17 mouse cellular contexts compared by ENCODE assay signal in genomic region chr9:105313250-105313649, GRCm38 (mm10).
DNase-seq lines count a peak whose midpoint lies in the region; ATAC-seq and TF ChIP-seq lines count a peak whose summit lies in the region.
"Had no signal": no experiment of that assay in that cellular context is flagged by ENCODE, and none has a peak within 500 bp of the region (broad histone marks: within the 10 kb centered on the region; RNA-seq: fewer than 3 reads in every experiment).

No protein-coding gene starts in this region.

- no peak overlapping the region for H3K4me2 ChIP-seq in embryonic facial prominence, embryonic 14.5 days (ENCODE audit: low read depth, low read length)
- no peak overlapping the region for H3K4me2 ChIP-seq in neural tube, embryonic 13.5 days
- H3K4me2 ChIP-seq in kidney, embryonic 16.5 days (replicated peaks; ENCODE audit: low read depth, low read length), result no peak overlapping the region
- H3K4me2 ChIP-seq: embryonic facial prominence, embryonic 13.5 days; limb, embryonic 15.5 days had no signal

- H3K4me1 ChIP-seq in embryonic facial prominence, embryonic 14.5 days (ENCODE audit: control insufficient read depth, insufficient read depth, low read length), result no peaks in the 10 kb centered on the region
- no peaks in the 10 kb centered on the region for H3K4me1 ChIP-seq in embryonic facial prominence, embryonic 10.5 days
- peaks cover 48% of the 10 kb centered on the region for H3K4me1 ChIP-seq in neural tube, embryonic 13.5 days (replicated peaks)
- no peaks in the 10 kb centered on the region for H3K4me1 ChIP-seq in lung, adult 2 months (ENCODE audit: control insufficient read depth, insufficient read depth, low read length)
- H3K4me1 ChIP-seq in kidney, embryonic 16.5 days (ENCODE audit: insufficient read depth, low read length), result no peaks in the 10 kb centered on the region
- H3K4me1 ChIP-seq: embryonic facial prominence, embryonic 13.5 days; limb, embryonic 15.5 days had no signal

- 62% methylated on average over 10 of the region's 10 CpGs for WGBS in embryonic facial prominence, embryonic 14.5 days
- 82% methylated on average over 10 of the region's 10 CpGs for WGBS in embryonic facial prominence, embryonic 10.5 days
- WGBS in neural tube, embryonic 13.5 days, result 40% methylated on average over 10 of the region's 10 CpGs
- WGBS in lung, adult 2 months, result 79% methylated on average over 10 of the region's 10 CpGs
- 76% methylated on average over 10 of the region's 10 CpGs for WGBS in kidney, embryonic 16.5 days

- TF ChIP-seq POLR2A in lung, adult 2 months (IDR thresholded peaks at IDR 0.05; ENCODE audit: borderline replicate concordance, extremely low read depth, low read depth, low read length), result no peak

- peak; percentile 41; the same call in 1 of the 2 replicates for ATAC-seq in embryonic facial prominence, embryonic 14.5 days (ENCODE audit: low read depth)
- ATAC-seq in neural tube, embryonic 13.5 days (ENCODE audit: low read depth), result peak; percentile 77; the same call in 1 of the 2 replicates
- ATAC-seq in kidney, embryonic 16.5 days (ENCODE audit: low FRiP score, low TSS enrichment), result no peak
- ATAC-seq: intestine, postnatal 0 days had no signal

- no peak for TF ChIP-seq CTCF in lung, adult 2 months (IDR thresholded peaks at IDR 0.05; ENCODE audit: insufficient read depth, low read length)

- no peak overlapping the region for H3K4me3 ChIP-seq in embryonic facial prominence, embryonic 14.5 days (ENCODE audit: low read depth, low read length)
- H3K4me3 ChIP-seq in embryonic facial prominence, embryonic 10.5 days, result no peak overlapping the region
- H3K4me3 ChIP-seq in neural tube, embryonic 13.5 days, result no peak overlapping the region
- no peak overlapping the region for H3K4me3 ChIP-seq in lung, adult 2 months (replicated peaks; ENCODE audit: extremely low read depth, low read depth, low read length)
- no peak overlapping the region for H3K4me3 ChIP-seq in kidney, embryonic 16.5 days (ENCODE audit: low read length)
- H3K4me3 ChIP-seq: embryonic facial prominence, embryonic 13.5 days; limb, embryonic 15.5 days had no signal

- H3K36me3 ChIP-seq in embryonic facial prominence, embryonic 14.5 days (ENCODE audit: control insufficient read depth, insufficient read depth, low read length), result no peaks in the 10 kb centered on the region
- no peaks in the 10 kb centered on the region for H3K36me3 ChIP-seq in embryonic facial prominence, embryonic 10.5 days (replicated peaks)
- H3K36me3 ChIP-seq in neural tube, embryonic 13.5 days, result no peaks in the 10 kb centered on the region
- no peaks in the 10 kb centered on the region for H3K36me3 ChIP-seq in kidney, embryonic 16.5 days (ENCODE audit: insufficient read depth, low read length)
- H3K36me3 ChIP-seq: embryonic facial prominence, embryonic 13.5 days; limb, embryonic 15.5 days had no signal

- no peak overlapping the region for H3K27ac ChIP-seq in embryonic facial prominence, embryonic 14.5 days (replicated peaks; ENCODE audit: low read depth, low read length)
- no peak overlapping the region for H3K27ac ChIP-seq in embryonic facial prominence, embryonic 10.5 days (replicated peaks)
- peak overlapping the region; percentile 76 for H3K27ac ChIP-seq in neural tube, embryonic 13.5 days (replicated peaks)
- H3K27ac ChIP-seq in kidney, embryonic 16.5 days (ENCODE audit: low read length), result no peak overlapping the region
- H3K27ac ChIP-seq: embryonic facial prominence, embryonic 13.5 days; limb, embryonic 15.5 days had no signal

- no peaks in the 10 kb centered on the region for H3K9me3 ChIP-seq in embryonic facial prominence, embryonic 14.5 days (ENCODE audit: control insufficient read depth, low read length)
- no peaks in the 10 kb centered on the region for H3K9me3 ChIP-seq in embryonic facial prominence, embryonic 10.5 days
- no peaks in the 10 kb centered on the region for H3K9me3 ChIP-seq in neural tube, embryonic 13.5 days
- H3K9me3 ChIP-seq in kidney, embryonic 16.5 days (ENCODE audit: low read length), result no peaks in the 10 kb centered on the region
- H3K9me3 ChIP-seq: embryonic facial prominence, embryonic 13.5 days; limb, embryonic 15.5 days had no signal

- DNase-seq in embryonic facial prominence, embryonic 14.5 days (ENCODE audit: low spot score), result peak; percentile 30
- no peak for DNase-seq in embryonic facial prominence, embryonic 10.5 days (ENCODE audit: low spot score)
- DNase-seq in kidney, adult 9 months, result peak; percentile 7
- DNase-seq in kidney, postnatal 14 days, result no peak
- peak; percentile 57 for DNase-seq in adipocyte (ENCODE audit: low spot score)
- no peak for DNase-seq in lung, adult 2 months
- DNase-seq: adrenal gland, adult 2 months; cerebellum, adult 18-20 months; heart, postnatal 4 days; kidney, postnatal 10 days; lung, postnatal 14 days had no signal

- H3K9ac ChIP-seq in embryonic facial prominence, embryonic 14.5 days (ENCODE audit: low read depth, low read length), result no peak overlapping the region
- no peak overlapping the region for H3K9ac ChIP-seq in neural tube, embryonic 13.5 days
- H3K9ac ChIP-seq in kidney, embryonic 16.5 days (replicated peaks; ENCODE audit: low read length), result no peak overlapping the region
- H3K9ac ChIP-seq: embryonic facial prominence, embryonic 13.5 days; limb, embryonic 15.5 days had no signal

- H3K27me3 ChIP-seq in embryonic facial prominence, embryonic 14.5 days (replicated peaks; ENCODE audit: control insufficient read depth, insufficient read depth, low read length), result no peaks in the 10 kb centered on the region
- no peaks in the 10 kb centered on the region for H3K27me3 ChIP-seq in embryonic facial prominence, embryonic 10.5 days (replicated peaks; ENCODE audit: low read depth, poor library complexity, severe bottlenecking)
- H3K27me3 ChIP-seq in neural tube, embryonic 13.5 days, result no peaks in the 10 kb centered on the region
- H3K27me3 ChIP-seq in kidney, embryonic 16.5 days (ENCODE audit: insufficient read depth, low read length), result no peaks in the 10 kb centered on the region
- H3K27me3 ChIP-seq: CH12.LX; embryonic facial prominence, embryonic 13.5 days; limb, embryonic 15.5 days had no signal

Comparison
In these comparisons a context has a peak if more than half of its experiments do, and no peak if none do; other contexts are left out.
1. DNase-seq: peak in embryonic facial prominence, embryonic 14.5 days (single experiment), kidney, adult 9 months (single experiment) and adipocyte (single experiment); none in embryonic facial prominence, embryonic 10.5 days (single experiment), kidney, postnatal 14 days (single experiment) and lung, adult 2 months (single experiment).